Mouse (Mus musculus) cerebellum, postnatal 14 days (tissue): ENCODE measurements around the gene 3110082I17Rik.
A peak's percentile ranks its signal among the peaks of the same experiment; 100 is the strongest.
"Not testable (repeated sequence)": the region's sequence is repeated elsewhere in the genome, so short reads cannot be mapped to it uniquely, and the experiment has no call there.

ENCODE experiments used
- DNase-seq, 2 experiments: peaks; one replicate each; pipeline ENCODE4 v3.0.0; 2021; ENCODE audit warnings: mixed read lengths in 2 of 2

3110082I17Rik gene

DNA sequence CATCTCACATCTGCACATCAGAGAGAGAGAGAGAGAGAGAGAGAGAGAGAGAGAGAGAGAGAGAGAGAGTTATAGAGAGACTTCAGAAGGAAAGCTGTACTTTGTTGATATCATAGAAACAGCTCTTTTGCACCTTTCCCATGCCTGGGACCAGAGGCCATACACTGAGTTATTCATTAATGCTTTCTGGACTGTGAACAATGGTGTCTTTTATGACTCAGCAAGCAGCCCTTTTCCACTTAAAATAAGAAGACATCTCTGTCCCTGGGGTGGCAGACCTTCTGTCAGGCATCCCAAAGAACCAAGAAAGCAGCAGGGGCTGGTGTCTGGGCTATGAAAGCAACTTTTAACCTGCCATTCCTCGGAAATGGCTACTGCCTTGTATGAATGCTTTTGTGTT is 113.1 kb downstream of the 3110082I17Rik start:
- no peak for DNase-seq

DNA sequence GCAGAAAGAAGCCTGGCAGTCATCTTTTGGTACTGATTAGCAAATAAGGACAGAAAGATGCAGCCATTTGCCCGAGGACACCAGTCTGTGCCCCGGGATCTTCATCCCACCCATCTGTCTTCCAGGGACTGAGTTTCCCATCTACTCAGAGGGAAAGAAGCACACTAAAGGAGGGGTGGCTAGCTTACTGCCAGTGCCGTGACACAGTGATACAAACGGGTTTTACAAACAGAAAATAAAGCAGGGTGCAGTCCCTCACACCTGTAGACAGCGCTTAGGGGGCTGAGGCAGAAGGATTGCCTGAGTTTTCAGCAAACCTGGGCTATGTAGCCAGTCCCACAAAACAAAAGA is 115.0 kb downstream of the 3110082I17Rik start:
- DNase-seq: no peak

DNA sequence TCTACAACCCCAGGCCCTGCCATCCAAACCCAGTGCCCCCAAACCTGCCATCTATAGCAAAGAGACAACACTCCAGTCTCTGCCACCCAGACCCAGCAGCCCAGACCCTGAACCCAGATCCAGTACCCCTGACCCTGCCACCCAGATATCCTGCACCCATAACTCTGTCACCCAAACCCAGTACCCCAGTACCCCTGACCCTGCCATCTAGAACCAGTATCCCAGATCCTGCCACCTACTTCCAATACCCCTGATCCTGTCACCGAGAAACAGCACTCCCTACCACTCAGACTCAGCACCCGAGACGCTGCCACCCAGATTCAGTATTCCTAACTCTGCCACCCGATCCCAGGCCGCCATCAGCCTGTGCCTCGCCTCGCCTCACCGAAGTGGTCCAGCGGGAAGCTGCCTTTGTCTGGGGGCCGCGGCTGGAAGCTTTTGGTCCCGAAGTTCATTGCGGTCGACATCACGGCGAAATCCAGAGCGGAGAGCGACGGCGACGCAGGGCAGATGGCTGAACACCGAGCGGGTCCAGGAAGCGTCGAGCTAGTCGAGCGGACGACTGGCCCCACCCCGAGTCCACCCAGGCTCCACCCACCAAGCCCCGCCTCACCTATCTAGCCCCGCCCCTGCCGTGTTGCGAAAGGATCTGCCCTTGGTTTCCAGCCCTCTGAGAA is 115.5 kb downstream of the 3110082I17Rik start:
- DNase-seq: peak; percentile 94 to 96

DNA sequence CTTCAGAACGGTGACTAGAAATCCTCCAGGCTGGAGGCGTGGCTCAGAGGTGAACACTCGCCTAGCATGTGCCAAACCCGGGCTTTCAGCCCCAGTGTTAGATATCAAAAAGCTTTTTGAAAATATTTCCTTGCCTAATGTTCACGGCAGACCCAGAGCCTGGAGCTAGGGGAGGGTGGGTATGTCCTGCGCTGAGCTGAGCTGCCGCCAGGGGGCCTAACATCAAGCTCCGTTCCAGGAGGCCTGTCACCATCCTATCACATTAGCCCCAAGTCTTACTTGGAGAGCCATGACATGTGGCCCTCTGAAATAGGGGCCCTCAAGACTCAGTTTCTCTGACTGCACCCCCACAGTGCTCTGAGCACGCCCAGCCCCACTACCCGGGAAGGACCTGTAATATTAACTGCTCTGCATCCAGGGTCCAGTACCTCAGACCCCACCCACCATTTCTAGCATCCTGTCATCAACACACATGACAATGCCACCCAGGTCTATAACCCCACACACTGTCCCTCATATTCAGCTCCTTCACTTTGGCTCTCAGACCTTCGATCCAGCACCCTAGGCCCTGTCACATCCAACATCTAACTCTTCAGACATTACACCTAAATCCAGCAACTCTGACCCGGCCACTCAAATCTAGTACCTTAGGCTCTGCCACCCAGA is 116.2 kb downstream of the 3110082I17Rik start:
- DNase-seq: peak; percentile 84 to 89

DNA sequence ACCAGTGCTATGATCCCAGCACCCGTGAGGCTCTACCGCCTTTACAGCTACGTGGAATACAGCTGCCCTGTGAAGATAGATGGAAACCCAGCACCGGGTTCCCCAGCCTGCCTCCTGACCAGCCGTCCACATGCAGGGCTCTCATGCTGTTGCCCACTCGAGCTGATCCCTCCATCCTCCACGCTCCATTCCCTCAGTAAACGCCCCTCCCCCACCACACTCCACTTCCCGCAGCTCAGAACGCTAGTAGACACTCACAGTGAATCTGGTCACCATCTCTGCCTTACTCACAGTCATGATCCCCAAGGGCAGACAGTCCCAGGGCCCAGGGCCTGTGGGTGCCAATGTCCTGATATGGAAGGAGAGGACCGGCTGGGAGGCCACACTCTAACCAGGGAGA is 121.4 kb downstream of the 3110082I17Rik start:
- peak in 1 of 2 experiments; percentile 74 for DNase-seq

DNA sequence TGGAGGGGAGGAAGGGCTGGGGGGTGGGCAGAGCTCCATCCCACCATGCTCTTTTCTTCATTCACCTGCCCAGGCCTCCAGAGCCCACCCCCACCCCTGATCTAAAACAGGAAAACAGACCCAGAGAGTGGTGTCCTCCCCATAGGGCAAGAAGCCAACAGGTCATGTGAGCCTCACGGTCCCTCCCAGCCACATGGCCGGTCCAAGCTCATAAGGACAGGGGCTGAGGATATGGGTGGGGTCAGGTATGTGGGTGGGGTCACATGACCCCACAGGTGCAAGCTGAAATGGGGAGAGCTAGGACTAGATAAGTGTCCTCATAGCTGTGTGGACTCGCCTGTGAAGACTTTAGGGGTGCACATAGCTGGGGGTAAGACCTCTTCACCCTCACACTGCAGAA is 121.9 kb downstream of the 3110082I17Rik start:
- peak; percentile 78 to 85 for DNase-seq

DNA sequence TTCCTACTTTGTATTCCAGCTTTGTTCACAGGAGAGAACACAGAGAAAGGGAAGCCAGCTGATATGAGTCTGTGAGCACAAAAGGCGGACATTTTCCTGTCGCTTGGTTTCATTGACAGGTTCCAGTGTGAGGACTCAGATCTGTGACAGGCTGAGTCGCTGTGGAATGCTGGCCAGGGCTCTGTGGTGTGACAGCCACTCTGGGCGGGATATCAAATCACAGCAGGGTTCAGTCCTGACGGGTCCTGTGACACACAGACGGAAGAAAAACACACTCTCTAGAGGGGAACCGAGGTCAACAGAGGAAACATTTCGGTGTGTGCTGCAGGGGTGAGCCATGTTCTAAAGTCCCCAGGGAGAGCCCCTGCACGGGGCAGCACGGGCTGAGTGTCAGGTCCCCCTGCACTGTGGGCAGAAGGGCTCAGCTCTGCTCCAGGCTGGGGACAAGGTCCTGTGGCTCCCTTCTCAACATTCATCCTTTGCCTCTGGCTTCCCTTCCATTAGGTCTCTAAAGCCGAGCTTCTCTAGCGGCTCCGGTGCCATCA is 122.4 kb downstream of the 3110082I17Rik start:
- DNase-seq: peak; percentile 96 to 97

DNA sequence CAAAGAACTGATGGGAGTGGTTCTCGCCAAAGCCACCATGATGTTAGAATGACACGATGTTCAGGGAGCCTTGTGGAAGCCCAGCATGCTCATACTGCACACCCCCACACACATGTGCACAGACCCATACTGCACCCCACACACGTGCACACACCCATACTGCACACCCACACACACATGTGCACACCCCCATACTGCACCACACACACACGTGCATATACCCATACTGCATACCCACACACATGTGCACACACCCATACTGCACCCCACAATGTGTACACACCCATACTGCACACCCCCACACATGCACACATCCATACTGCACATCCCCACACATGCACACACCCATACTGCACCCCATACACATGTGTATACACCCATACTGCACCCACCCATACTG is 124.7 kb downstream of the 3110082I17Rik start:
- DNase-seq: no peak

DNA sequence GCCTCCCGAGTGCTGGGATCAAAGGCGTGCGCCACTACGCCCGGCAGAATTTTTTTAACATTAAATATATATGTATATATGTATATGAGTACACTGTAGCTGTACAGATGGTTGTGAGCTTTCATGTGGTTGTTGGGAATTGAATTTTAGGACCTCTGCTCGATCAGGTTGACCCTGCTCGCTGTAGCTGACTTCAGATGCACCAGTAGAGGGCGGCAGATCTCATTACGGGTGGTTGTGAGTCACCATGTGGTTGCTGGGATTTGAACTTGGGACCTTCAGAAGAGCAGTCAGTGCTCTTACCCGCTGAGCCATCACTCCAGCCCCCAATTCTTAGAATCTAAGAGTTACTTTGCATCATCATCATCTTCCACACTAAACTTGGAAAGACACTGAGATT is 125.9 kb downstream of the 3110082I17Rik start:
- DNase-seq: not testable (repeated sequence)

DNA sequence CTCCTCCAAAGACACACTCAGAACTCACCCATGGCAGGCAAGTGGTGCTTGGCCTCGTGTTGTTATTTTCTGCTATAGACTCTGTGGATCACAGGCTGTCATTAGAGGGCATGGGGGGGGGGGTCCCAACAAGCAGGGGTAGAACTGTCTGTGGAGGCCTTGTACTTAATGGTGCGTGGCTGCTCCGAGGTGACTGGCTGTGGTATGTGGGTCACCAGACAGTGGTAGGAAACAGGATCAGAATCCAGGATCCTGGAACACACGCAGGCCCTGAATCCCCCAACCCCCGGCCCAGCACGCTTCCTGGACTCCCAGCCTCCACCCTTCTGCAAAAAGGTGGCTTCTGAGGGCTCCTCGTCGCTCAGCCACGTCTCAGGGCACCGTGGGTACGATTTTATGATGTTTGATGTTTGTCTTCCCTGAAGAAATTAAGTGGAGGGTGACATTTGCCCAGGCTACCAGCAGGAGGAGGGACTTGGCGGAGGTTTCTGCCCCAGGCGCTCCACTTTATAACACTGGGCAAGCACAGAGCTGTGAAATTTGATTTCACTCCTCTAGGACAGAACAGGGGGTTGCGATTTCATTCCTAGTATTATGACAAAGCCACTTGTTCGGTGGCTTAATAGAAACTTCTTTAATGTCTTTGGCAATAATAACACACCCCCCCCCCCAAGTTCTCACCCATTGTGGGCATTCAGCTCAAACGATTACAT is 126.9 kb downstream of the 3110082I17Rik start:
- no peak for DNase-seq

DNA sequence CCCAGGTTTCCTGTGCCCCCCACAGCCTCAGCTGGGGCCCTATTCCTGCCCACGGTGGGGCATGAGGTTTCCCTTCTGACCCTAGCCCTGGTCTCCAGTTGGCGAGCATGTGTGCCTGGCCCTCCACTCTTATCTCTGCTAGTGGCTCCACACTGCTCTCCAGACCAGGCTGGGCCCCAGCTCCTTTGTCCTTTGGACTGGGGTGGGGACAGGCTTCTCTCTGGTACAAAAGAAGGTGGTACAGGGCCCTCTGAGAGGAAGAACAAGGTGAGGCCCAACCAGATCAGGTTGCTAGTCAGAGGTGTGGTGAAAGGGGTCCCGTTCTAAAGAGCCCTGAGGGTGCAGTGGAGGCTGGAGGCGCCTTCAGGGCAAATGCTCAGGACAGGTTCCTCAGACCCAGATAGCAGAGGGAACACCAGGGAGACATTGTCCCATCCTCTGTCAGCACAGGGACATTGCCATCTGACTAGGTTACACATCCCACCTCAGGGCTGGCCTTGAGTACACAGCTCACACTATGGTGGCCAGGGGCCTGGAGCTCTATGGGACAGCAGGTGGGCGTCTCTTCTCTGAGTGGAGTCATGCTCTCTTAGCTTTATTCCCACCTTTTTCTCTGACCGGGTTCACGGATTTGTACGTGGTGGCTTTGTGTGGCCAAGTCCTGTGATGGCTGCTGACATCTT is 127.6 kb downstream of the 3110082I17Rik start:
- DNase-seq: no peak

DNA sequence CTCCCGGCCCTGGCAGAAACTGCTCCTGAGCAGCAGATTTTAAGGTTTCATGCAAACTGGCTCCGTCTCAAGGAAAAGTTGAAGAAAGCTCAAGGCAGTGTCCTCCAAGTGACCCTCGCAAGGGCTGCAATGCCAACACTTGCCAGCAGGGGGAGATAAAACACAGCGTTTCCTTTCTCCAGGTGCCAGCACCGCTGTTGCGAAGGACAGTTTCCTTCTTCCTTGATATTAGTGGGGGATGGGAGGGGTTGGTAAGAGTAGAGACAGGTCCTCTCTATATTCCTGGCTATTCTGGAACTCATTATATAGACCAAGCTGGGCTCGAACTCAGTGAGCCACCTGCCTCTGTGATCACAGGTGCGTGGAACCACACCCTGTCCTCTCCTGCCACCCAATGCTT is 128.6 kb downstream of the 3110082I17Rik start:
- peak; percentile 92 to 95 for DNase-seq

DNA sequence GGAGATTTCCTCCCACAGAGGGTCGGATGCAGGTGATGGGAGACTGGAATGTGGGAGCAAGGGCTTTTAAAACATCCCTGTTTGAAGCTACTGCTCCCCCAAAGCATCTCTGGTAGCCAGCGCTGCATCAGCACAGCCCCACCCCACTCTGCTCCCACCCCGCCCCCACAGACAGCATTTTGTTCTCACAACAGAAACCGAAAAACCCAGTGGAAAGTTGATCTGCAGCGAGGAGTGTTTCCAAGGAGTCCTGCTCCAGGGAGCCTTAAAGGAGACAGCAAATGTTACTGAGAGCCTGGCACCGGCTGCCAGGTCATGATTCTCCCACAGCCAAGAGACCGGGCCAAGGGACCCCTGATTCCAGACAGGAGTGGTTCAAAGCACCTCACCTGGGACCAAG is 129.6 kb downstream of the 3110082I17Rik start:
- DNase-seq: no peak

DNA sequence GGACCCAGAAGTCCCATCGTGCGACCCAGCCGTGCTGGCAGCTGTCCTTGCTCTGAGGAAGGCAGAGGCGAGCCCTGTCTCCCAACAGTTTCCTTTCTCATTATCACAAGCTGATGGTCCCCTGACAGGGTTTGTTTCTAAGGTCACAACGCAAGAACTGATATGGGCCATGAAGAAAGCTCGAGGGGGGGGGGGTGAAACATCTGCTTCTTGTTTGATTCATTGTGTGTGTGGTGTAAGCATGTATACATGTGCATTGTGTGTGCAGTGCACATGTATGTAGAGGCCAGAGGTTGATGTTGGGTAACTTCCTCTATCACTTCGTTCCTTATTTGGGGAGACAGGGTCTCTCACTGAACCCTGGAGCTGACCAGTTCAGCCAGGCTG is 132.7 kb downstream of the 3110082I17Rik start:
- DNase-seq: no peak

DNA sequence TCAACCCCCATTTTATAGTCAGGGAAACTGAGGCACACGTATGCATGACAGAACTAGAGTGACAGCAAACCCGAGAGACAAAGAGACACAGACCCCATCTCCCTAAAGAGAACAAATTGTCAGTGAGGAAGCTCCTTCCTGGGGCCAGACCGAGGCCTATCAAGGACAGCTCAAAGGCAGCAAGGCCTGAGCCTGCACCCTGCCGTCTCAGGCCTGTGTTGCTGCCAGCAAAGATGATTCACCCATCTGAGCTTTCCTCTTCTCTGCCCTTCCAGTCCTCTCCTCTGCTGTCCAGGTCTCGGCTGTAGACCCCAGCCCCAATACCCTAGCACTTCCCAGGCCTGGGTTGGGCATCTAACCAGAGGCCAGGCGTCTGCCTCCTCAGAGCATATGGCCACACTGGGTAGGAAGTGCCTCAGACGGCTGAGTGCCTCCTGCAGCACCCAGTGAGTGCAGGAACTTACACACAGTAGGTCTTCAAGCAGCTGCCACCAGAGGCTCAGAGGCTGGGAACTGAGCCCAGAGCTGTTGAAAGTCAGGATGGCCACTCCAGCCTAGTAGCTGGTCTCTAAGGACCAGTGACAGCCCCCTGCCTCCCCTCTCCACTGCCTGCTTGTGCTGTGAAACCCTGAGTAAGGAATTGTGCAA is 133.2 kb downstream of the 3110082I17Rik start:
- DNase-seq: no peak

DNA sequence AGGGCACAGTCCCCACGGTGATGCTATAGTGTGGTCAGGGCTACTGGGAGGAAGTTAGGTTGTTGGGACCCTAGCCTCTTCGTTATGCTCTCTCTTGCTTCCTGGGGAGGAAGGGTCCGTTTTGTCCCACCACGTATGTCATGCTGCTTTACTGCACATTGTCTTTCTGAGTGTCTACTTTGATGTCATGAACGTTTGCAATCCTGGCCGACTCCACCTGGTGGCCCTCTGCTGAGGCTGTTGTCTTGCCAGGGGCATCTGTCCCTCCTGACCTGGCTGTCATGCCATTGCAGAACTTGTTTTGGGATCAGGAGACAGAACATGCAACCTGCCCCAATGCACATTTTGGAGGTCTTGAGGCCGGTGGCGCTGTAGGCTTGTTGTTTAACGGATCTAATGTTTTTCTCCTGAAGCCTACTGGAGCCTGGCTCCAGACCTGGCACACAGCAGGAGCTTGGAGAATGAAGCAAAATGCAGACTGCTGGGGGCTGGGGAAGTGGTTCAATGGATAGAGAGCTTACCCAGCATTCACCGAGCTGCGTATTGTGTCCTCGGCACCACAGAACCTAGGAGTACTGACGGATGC is 134.1 kb downstream of the 3110082I17Rik start:
- DNase-seq: peak; percentile 47 to 62

DNA sequence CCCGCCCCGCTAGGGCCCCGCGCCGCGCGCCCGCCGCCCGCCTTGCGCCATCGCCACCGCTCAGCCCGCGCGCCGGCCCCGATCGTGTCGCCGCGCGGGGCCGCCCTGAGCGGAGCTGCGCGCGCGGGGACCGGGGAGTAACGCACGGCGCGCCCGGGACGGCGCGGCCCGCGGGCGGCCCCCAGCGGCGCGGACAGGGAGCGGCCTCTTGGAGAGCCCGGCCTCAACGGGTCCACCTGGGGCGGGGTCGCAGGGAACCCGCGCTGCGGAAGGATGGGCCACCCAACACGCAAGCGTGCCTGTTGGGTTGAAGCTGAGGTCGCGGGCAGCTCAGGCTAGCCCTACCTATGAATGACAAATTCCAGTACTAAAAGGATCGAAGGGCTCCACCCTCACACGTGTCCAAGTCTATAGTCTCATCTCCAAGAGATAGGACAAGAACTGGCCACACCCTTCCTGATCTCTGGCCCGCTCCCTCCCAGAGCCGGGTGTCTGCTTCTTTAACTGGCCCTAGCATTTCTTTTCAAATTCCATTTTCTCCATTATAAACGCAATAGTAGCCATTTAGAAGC is 134.8 kb downstream of the 3110082I17Rik start, which contains the start of gene Adap1:
TSS of gene Adap1 (minus strand) at position 228 of the 572 bp plus-strand sequence.
- peak; percentile 71 to 80 for DNase-seq

DNA sequence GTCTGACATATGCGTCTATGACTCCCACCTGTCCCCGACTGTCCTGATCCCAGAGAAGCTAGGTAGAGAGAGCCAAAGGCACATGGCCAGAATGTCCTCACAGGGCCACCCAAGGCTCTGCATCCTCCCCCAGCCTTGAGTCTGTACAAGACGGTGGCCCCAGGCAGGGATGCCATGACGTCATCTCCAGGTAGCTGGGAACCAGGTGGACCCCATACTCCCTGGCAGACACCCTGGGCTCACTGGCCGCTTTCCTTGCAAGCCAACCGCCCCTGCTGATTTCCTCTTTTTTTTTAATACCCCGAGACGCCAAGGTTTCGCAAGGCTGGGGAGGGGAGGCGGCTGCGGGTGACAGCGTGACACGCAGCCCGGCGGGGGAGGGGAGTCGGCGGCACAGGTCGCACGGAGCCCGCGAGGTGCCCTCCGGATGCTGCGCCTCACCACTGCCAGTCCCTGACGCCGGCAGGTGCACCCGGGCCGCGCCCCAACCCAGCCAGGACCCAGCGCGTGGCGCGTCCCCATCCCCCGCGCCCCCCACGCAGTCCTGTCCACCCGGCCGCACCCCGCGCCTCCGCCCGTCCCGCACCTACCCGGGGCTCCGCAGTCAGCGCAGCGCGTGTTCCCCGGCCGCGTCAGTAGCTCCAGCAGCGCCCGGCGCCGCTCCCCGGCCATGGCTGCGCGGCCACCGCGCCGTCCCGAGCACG is 135.5 kb downstream of the 3110082I17Rik start:
- peak; percentile 85 to 89 for DNase-seq

DNA sequence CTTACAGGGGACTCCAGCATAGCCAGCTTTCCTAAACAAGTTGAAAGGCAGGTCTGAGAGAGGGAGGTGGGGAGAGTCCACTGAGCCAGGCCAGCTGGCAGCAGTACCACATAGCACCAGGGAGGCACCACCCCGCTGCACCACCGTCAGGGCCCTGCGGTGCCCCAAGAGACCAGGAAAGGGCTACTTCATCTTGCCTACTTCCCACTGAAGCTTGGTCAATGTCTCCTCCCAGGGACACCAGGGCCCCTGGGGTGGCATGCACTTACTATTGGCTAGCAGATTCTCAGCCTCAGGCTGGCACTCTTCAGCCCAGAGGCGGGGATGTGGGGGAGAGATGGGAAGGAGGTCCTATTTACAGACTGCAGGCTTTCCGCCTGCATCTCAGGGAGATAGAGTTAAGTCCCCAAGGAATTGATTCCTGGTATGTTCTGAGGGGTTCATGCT is 136.3 kb downstream of the 3110082I17Rik start:
- DNase-seq: peak; percentile 60 to 65

DNA sequence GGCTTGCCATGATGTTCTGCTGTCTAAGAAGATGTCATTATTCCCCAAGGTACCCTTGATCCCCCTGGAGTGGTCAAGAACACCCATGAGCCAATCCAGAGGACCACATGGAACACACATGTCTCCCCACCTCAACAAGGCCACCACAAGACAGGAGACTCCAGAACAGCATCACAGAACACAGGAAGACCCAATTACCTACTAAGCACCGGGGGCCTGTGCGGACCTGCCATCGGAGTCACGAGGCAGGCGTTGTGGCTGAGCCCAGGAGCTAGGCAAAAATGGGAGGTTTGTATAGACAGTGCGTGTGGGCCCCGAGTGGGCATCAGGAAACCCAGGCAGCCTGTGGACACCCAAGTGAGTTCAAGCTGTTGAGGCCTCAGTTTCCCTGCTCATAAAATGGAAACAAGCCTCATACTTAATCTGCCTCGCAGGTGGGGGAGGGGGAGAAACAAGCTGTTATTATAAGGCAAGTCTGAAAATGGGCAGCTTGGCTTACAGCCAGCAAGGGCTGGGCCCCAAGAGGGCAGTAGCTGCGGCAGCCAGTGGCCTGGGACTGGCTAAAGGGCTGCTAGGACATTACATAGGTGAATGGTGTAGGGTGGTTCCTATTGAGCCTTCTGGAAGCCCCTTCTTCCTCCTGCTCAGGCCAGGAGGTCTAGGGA is 136.9 kb downstream of the 3110082I17Rik start:
- peak; percentile 70 for DNase-seq
